Mouse (Mus musculus) brain, adult 2 months (tissue): ENCODE data around the gene Pter.

Experiments used
- DNase-seq: peaks from one replicate; pipeline ENCODE4 v3.0.0; 2011; ENCODE audit warnings: low read depth, low spot score

The Pter gene

GRCm38 (mm10) chr2:12923804-12924591 lies at the start of gene Pter:
Pter (plus strand) TSS chr2:12924041.
- DNase-seq = peak; percentile 84

GRCm38 (mm10) chr2:12874232-12874631 lies 49.6 kb upstream of the Pter start:
- DNase-seq = no peak

DNA sequence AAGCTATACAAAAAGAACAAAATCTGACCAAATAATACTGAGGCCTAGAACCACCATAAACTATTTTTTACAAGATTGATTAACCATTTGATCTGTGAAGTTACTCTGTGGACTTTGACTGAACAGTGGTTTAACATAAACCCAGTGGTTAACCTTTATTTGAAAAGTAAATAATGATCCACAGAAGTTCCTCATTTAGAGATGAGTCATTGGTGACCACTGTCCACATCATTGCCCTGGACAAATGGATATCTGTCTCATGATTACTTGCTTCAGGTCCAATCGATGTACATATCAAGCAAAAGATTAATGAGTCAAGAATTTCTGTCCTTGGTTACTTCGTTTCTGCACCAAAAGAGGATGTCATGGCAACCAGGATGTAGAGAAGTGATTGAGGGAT lies 44.3 kb upstream of the Pter start:
- no peak for DNase-seq

- no peak for DNase-seq
These were observed 42.8 kb upstream of the Pter start for GRCm38 (mm10) chr2:12881009-12881408.

- peak; percentile 91 for DNase-seq
These were observed 40.4 kb upstream of the Pter start for GRCm38 (mm10) chr2:12883276-12883914.

GRCm38 (mm10) chr2:12887015-12887414 lies 36.8 kb upstream of the Pter start:
- DNase-seq = peak; percentile 11

- no peak for DNase-seq
These were observed 18.1 kb upstream of the Pter start for GRCm38 (mm10) chr2:12905786-12906185.

GRCm38 (mm10) chr2:12925643-12926042 lies 1.8 kb downstream of the Pter start:
- no peak for DNase-seq

GRCm38 (mm10) chr2:12930338-12930737 lies 6.5 kb downstream of the Pter start:
- no peak for DNase-seq

DNA sequence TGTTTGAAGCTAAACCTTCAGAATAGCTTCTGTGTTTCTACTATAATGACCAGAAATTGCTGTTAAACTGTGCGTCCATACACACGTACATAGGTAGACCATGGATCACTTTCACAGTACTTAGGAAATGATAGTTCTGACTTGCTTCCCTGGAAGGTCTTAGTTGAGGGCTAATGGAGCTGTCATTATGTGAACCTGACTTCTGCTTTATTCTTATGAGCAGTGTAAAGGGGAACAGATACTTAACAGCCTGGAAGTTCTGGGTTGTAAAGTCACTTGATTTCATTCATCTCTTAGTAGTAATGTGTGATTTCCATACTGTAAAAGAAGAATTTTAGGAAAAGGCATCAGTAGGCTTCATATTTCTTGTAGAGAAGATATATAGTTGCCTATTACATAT lies 10.1 kb downstream of the Pter start:
- no peak for DNase-seq

- peak; percentile 21 for DNase-seq
These were observed 11.4 kb downstream of the Pter start for GRCm38 (mm10) chr2:12935286-12935685.

- no peak for DNase-seq
These were observed 13.8 kb downstream of the Pter start for GRCm38 (mm10) chr2:12937461-12938217.

GRCm38 (mm10) chr2:12938641-12939040 lies 14.8 kb downstream of the Pter start:
- DNase-seq = no peak

GRCm38 (mm10) chr2:12956703-12957424 lies 33.0 kb downstream of the Pter start:
- no peak for DNase-seq

GRCm38 (mm10) chr2:12970049-12970724 lies 46.3 kb downstream of the Pter start:
- DNase-seq = no peak

DNA sequence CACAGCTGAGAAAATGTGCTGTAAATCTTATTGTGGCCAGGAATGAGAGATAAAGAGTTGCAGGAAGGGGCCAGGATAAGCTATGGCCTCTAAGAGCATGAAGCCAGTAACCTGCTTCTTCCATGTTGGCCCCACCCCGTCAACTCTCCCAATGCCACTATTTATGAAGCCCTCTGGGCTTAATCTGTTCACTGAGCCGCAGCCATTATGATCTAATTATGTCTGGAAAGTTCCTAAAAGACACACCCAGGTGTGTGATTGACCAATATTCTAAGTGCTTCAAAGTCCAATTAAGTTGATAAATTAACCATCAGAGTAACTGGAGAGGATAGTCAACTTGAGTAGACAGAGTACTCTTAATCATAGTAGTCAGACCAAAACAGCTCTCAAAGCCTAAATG lies 49.9 kb downstream of the Pter start:
- DNase-seq = no peak

GRCm38 (mm10) chr2:12977367-12977766 lies 53.5 kb downstream of the Pter start:
- DNase-seq = no peak

GRCm38 (mm10) chr2:12978771-12979170 lies 54.9 kb downstream of the Pter start:
- peak; percentile 14 for DNase-seq

DNA sequence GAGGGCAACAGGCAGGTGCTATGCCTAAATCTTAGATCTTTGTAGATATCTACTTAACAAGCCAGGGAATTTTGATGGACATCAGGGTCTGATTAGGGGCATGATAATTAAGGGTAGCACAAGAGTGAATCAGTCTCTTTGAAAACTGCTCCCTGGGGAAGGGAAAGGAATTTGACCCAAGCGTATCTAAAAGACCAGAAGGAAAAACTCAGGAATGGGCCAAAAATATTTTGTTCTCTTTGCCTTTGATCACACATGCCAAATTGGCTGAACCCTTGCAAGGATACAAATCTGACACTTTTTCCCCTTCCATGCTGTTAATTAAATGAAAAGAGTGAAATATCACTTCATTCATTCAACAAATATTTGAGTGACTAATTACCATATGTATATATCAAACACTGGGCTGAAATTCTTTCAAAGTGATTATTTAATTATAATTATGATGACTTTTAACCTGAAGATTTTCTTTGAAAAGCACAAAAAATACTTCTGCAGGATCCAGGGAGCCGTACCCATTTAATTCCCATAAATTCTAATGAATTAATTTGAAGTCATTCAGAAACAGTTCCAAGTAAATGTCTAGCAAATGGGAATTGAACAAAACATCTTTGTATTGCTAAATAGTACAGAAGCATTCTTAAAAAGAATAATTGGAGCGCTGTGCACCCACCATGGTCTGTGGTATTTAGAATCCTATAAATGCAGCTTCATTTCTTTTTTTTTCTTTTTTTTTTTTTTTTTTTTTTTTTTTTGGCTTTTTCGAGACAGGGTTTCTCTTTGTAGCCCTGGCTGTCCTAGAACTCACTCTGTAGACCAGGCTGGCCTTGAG lies 61.3 kb downstream of the Pter start:
- no peak for DNase-seq

- no peak for DNase-seq
These were observed 76.2 kb downstream of the Pter start for GRCm38 (mm10) chr2:13000026-13000425.
